Mouse (Mus musculus): ENCODE results near the gene Prr30. TPM values are rescaled to one million over a fixed set of nuclear protein-coding genes. Genes with fewer than 3 reads are reported as not detected.
"Not testable (repeated sequence)": the region's sequence is repeated elsewhere in the genome, so short reads cannot be mapped to it uniquely, and the experiment has no call there.

The Prr30 gene
- not detected in 2 replicates for polyA plus RNA-seq (2015; fragmentation: Nextera tagmentation; extraction: Ambion mirVana)

- H3K4me3 ChIP-seq: no peak within 1 kb of the TSS
- no peaks in the 10 kb centered on the region for H3K4me1 ChIP-seq
- ATAC-seq (ENCODE audit: extremely low read depth, insufficient number of reproducible peaks, low FRiP score, low TSS enrichment): no peak
- no peaks in the 10 kb centered on the region for H3K36me3 ChIP-seq
- no peak within 1 kb of the TSS for H3K4me2 ChIP-seq
- H3K27ac ChIP-seq (replicated peaks): no peak within 1 kb of the TSS
- no peaks in the 10 kb centered on the region for H3K9me3 ChIP-seq
- H3K9ac ChIP-seq: no peak within 1 kb of the TSS
- WGBS: 64% methylated on average over 4 of the region's 4 CpGs
- H3K27me3 ChIP-seq (replicated peaks): no peaks in the 10 kb centered on the region
Measured at GRCm38 (mm10) chr14:101200230-101200629, at the start of gene Prr30. Gene Prr30 (minus strand): TSS chr14:101200330.

GRCm38 (mm10) chr14:101246793-101247192 is 46.7 kb upstream of the Prr30 start:
- Histone ChIP-seq H3K4me1 (no peaks in the 10 kb centered on the region), H3K4me2 (no peak overlapping the region), H3K27ac (replicated peaks) (no peak overlapping the region), H3K36me3 (no peaks in the 10 kb centered on the region), H3K27me3 (replicated peaks) (no peaks in the 10 kb centered on the region), H3K9me3 (peaks cover 5% of the 10 kb centered on the region; the same call in 1 of the 2 replicates), H3K9ac (no peak overlapping the region), H3K4me3 (no peak overlapping the region)
- WGBS: 61% methylated on average over 3 of the region's 3 CpGs
- ATAC-seq (ENCODE audit: extremely low read depth, insufficient number of reproducible peaks, low FRiP score, low TSS enrichment): no peak

DNA sequence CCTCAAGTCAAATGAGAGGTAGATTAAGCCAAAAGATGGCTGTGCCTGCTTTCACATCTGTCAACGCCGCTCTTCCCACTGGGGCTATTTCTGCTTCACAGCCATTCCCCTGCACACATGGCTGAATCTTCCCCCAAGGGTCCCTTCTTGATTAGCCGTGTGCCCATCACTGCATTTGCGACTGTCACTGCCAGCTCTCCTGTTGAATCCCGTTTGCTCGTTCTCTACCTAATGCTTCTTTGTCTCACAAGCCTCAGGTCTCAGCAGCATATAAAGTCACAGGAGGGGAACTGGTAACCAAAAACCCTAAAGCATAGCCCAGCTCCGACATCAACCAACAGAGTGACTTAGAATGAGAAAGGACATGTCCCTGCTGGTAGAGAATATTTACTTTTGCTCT is 45.6 kb upstream of the Prr30 start:
- no peaks in the 10 kb centered on the region for H3K4me1 ChIP-seq
- no peak for ATAC-seq (ENCODE audit: extremely low read depth, insufficient number of reproducible peaks, low FRiP score, low TSS enrichment)
- peaks cover 10% of the 10 kb centered on the region; the same call in 1 of the 2 replicates for H3K9me3 ChIP-seq
- no peak overlapping the region for H3K27ac ChIP-seq (replicated peaks)
- H3K36me3 ChIP-seq: no peaks in the 10 kb centered on the region
- no peaks in the 10 kb centered on the region for H3K27me3 ChIP-seq (replicated peaks)
- 44% methylated on average over 7 of the region's 7 CpGs for WGBS
- no peak overlapping the region for H3K9ac ChIP-seq
- H3K4me3 ChIP-seq: no peak overlapping the region
- no peak overlapping the region for H3K4me2 ChIP-seq

DNA sequence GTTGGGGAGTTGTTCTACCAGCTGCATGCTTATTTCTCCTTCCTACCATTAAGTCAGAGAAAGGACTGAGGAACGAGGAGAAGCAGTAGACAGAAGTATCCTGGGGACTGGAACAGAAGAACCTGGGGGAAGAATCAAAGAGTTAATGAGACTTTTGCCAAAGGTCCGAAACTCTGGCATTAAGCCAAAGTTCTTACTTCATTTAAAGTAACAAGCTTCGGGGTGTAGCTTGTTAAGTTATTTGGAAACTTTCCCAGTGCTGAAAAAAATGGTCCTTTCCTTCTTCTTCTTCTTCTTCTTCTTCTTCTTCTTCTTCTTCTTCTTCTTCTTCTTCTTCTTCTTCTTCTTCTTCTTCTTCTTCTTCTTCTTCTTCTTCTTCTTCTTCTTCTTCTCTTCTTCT is 44.3 kb upstream of the Prr30 start:
- not testable (repeated sequence) for H3K27ac ChIP-seq (replicated peaks)

DNA sequence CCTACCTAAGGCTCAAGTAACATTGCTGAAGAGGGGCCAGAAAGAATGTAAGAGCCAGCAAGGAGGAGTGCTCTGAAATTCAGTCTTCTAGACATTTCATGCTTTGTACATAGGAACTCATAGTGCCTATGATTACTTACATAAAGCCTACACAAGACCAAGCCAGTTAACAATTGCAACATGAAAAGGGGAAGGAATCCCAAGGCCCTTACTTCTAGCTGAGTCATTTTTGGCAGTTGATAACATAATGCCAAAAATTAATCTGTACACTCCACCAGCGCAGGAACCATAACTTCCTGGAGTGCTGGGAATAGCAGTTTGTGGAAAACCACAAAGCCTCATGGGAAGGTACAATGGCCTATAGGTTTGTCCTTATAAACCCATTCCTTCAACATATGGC is 37.8 kb upstream of the Prr30 start:
- H3K27ac ChIP-seq (replicated peaks): no peak overlapping the region

More for the DNA sequence above, 44.3 kb upstream of the Prr30 start:
- H3K9ac ChIP-seq; H3K4me2 ChIP-seq; H3K36me3 ChIP-seq; H3K4me3 ChIP-seq; H3K27me3 ChIP-seq (replicated peaks); H3K4me1 ChIP-seq; ATAC-seq (ENCODE audit: extremely low read depth, insufficient number of reproducible peaks, low FRiP score, low TSS enrichment): not testable (repeated sequence)
- WGBS: 37% methylated on average over 3 of the region's 3 CpGs
- peaks cover 12% of the 10 kb centered on the region; the same call in 1 of the 2 replicates for H3K9me3 ChIP-seq

GRCm38 (mm10) chr14:101229068-101229467 is 28.9 kb upstream of the Prr30 start:
- Histone ChIP-seq H3K9ac (no peak overlapping the region), H3K27ac (replicated peaks) (no peak overlapping the region), H3K4me1 (peaks cover 3% of the 10 kb centered on the region; the same call in 1 of the 2 replicates), H3K4me3 (no peak overlapping the region), H3K9me3 (no peaks in the 10 kb centered on the region), H3K27me3 (replicated peaks) (no peaks in the 10 kb centered on the region), H3K4me2 (no peak overlapping the region), H3K36me3 (no peaks in the 10 kb centered on the region)
- WGBS: 58% methylated on average over 4 of the region's 4 CpGs
- no peak for ATAC-seq (ENCODE audit: extremely low read depth, insufficient number of reproducible peaks, low FRiP score, low TSS enrichment)

More for the DNA sequence above, 37.8 kb upstream of the Prr30 start:
- no peak overlapping the region for H3K4me3 ChIP-seq
- peaks cover 18% of the 10 kb centered on the region for H3K9me3 ChIP-seq
- H3K27me3 ChIP-seq (replicated peaks): no peaks in the 10 kb centered on the region
- no peak for ATAC-seq (ENCODE audit: extremely low read depth, insufficient number of reproducible peaks, low FRiP score, low TSS enrichment)
- no peaks in the 10 kb centered on the region for H3K36me3 ChIP-seq
- no peaks in the 10 kb centered on the region for H3K4me1 ChIP-seq
- WGBS: 85% methylated on average over 1 of the region's 1 CpGs
- no peak overlapping the region for H3K9ac ChIP-seq
- no peak overlapping the region for H3K4me2 ChIP-seq

DNA sequence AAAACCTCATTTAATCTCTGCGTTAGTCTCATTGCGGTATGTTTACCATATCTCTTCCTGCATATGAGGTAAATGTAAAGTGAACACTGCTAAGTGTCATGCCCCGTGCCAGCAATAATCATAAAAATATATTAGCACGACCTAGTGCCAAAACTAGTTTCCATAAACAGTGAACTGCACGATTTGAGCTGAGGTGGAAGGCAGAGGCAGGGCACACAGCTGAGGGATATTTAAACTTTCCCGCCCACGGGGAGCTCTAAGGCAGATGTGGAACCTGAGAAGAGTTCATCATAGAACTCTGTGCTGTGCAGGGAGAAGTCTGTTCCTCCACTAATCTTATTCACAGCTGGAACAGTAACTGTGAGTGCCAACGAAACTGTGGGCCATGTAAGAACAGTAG is 22.2 kb upstream of the Prr30 start:
- 74% methylated on average over 8 of the region's 8 CpGs for WGBS
- ATAC-seq (ENCODE audit: extremely low read depth, insufficient number of reproducible peaks, low FRiP score, low TSS enrichment): no peak
- H3K27ac ChIP-seq (replicated peaks): no peak overlapping the region
- H3K4me2 ChIP-seq: no peak overlapping the region
- no peaks in the 10 kb centered on the region for H3K36me3 ChIP-seq
- peaks cover 3% of the 10 kb centered on the region; the same call in 1 of the 2 replicates for H3K4me1 ChIP-seq
- no peak overlapping the region for H3K9ac ChIP-seq
- no peaks in the 10 kb centered on the region for H3K9me3 ChIP-seq
- no peak overlapping the region for H3K4me3 ChIP-seq
- no peaks in the 10 kb centered on the region for H3K27me3 ChIP-seq (replicated peaks)

GRCm38 (mm10) chr14:101172258-101172657 is 27.9 kb downstream of the Prr30 start:
- H3K4me1 ChIP-seq: peaks cover 8% of the 10 kb centered on the region; the same call in 1 of the 2 replicates
- H3K27ac ChIP-seq (replicated peaks): no peak overlapping the region
- no peak for ATAC-seq (ENCODE audit: extremely low read depth, insufficient number of reproducible peaks, low FRiP score, low TSS enrichment)
- no peak overlapping the region for H3K4me2 ChIP-seq
- H3K27me3 ChIP-seq (replicated peaks): no peaks in the 10 kb centered on the region
- no peaks in the 10 kb centered on the region for H3K36me3 ChIP-seq
- no peak overlapping the region for H3K4me3 ChIP-seq
- 63% methylated on average over 4 of the region's 4 CpGs for WGBS
- H3K9ac ChIP-seq: no peak overlapping the region
- H3K9me3 ChIP-seq: no peaks in the 10 kb centered on the region

Measured in heart, embryonic 13.5 days (tissue).